Mouse (Mus musculus) embryonic facial prominence, embryonic 12.5 days (tissue): Measurements from ENCODE around the gene Tspear. TPM values are rescaled to one million over a fixed set of nuclear protein-coding genes. Genes with fewer than 3 reads are reported as not detected.

Source experiments
- ATAC-seq: fragments of 200-750 bp; cut with Nextera tagmentation; 2 replicates; pipeline ENCODE4 v1.8.0; 2017; ENCODE audit not compliant: insufficient number of reproducible peaks, insufficient read depth, low FRiP score, low TSS enrichment
- H3K27ac ChIP-seq: fragments of 300-500 bp; sonication (generic); 2 replicates; pipeline ENCODE4 v1.5.1; 2016; ENCODE audit warnings: mild to moderate bottlenecking
- H3K27me3 ChIP-seq: fragments of 300-500 bp; sonication (generic); 2 replicates; pipeline ENCODE4 v1.6.1; 2016; ENCODE audit warnings: mild to moderate bottlenecking, moderate library complexity
- H3K36me3 ChIP-seq: fragments of 300-500 bp; sonication (generic); 2 replicates; pipeline ENCODE4 v1.6.1; 2016; ENCODE audit warnings: mild to moderate bottlenecking
- H3K4me1 ChIP-seq: fragments of 300-500 bp; sonication (generic); 2 replicates; pipeline ENCODE4 v1.6.1; 2016
- H3K4me2 ChIP-seq: fragments of 300-500 bp; sonication (generic); replicated peaks from 2 replicates; pipeline ENCODE4 v1.6.1; 2016; ENCODE audit warnings: mild to moderate bottlenecking, moderate library complexity
- H3K4me3 ChIP-seq: fragments of 300-500 bp; sonication (generic); 2 replicates; pipeline ENCODE4 v1.5.1; 2016; ENCODE audit warnings: mild to moderate bottlenecking
- H3K9ac ChIP-seq: fragments of 300-500 bp; sonication (generic); 2 replicates; pipeline ENCODE4 v1.6.1; 2016; ENCODE audit warnings: mild to moderate bottlenecking, moderate library complexity
- H3K9me3 ChIP-seq: fragments of 300-500 bp; sonication (generic); 2 replicates; pipeline ENCODE4 v1.6.1; 2016; ENCODE audit warnings: mild to moderate bottlenecking, moderate library complexity
- WGBS: fragments of 180-500 bp; shearing (Covaris S2); methylation state at CpG from one replicate; pipeline ENCODE4 v1.1.7; 2016; 5-methylcytosine and 5-hydroxymethylcytosine counted together
- polyA plus RNA-seq: library from polyadenylated mRNA; unstranded; fragments of >200 nt; fragmentation: Nextera tagmentation; extraction: Ambion mirVana; gene quantifications from 2 replicates; pipeline ENCODE4 v1.2.1, GENCODE M21; 2016

Tspear gene
- polyA plus RNA-seq, 1 experiment from 2014 or later = 0.69 TPM

DNA sequence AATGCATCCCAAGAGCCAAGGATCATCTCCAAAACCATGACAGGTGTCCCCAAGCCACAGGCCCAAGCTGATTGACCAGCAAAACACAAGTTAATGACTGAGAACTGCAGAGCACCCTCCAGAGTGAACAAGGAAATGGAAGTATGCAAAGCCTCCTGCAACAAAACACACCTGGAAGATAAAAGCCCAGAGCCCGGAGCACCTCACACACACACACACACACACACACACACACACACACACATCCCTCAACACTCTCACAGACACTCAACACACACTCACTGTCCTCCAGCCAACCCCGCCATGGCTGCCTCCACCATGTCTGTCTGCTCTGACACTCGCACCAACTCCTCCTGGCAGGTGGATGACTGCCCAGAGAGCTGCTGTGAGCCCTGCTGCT, 160.1 kb downstream of the Tspear start, which contains the start of gene Gm36176:
Gm36176 (plus strand) TSS at position 301 of the 400 bp plus-strand sequence.
- Histone ChIP-seq H3K4me1 (no peaks in the 10 kb centered on the region), H3K27me3 (no peaks in the 10 kb centered on the region), H3K36me3 (no peaks in the 10 kb centered on the region), H3K9me3 (peaks cover 15% of the 10 kb centered on the region; the same call in 1 of the 2 replicates), H3K9ac (no peak within 1 kb of the TSS), H3K27ac (no peak within 1 kb of the TSS), H3K4me2 (no peak within 1 kb of the TSS), H3K4me3 (no peak within 1 kb of the TSS)
- ATAC-seq = no peak
- 54% methylated on average over 3 of the region's 3 CpGs for WGBS

GRCm38 (mm10) chr10:77846961-77847360, 160.6 kb downstream of the Tspear start:
- Histone ChIP-seq H3K4me3 (no peak overlapping the region), H3K4me1 (no peaks in the 10 kb centered on the region), H3K9ac (no peak overlapping the region), H3K4me2 (no peak overlapping the region), H3K9me3 (peaks cover 15% of the 10 kb centered on the region; the same call in 1 of the 2 replicates), H3K36me3 (no peaks in the 10 kb centered on the region), H3K27me3 (no peaks in the 10 kb centered on the region), H3K27ac (no peak overlapping the region)
- 18% methylated on average over 2 of the region's 2 CpGs for WGBS
- ATAC-seq = no peak

DNA sequence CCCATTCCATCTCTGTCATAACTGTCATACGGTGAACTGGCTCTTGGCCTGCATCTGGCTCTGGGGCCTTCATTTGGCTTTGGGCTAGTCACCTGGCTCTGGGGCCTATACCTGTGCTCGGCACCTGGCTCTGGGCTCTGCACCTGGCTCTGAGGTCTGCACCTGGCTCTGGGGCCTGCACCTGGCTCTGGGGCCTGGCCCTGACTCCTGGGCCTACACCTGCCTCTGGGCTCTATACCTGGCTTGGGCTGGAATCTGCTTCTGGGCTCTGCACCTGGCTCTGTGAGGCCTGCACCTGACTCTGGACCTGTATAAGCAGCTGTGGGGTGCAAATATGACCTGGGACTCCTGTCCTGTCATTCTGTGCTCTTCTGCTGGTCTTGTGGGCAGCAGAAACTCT, 161.2 kb downstream of the Tspear start:
- Histone ChIP-seq H3K4me3 (no peak overlapping the region), H3K4me1 (no peaks in the 10 kb centered on the region), H3K4me2 (no peak overlapping the region), H3K9me3 (peaks cover 15% of the 10 kb centered on the region; the same call in 1 of the 2 replicates), H3K36me3 (no peaks in the 10 kb centered on the region), H3K27ac (no peak overlapping the region), H3K27me3 (no peaks in the 10 kb centered on the region), H3K9ac (no peak overlapping the region)
- ATAC-seq = no peak
- WGBS = 82% methylated on average over 2 of the region's 2 CpGs

DNA sequence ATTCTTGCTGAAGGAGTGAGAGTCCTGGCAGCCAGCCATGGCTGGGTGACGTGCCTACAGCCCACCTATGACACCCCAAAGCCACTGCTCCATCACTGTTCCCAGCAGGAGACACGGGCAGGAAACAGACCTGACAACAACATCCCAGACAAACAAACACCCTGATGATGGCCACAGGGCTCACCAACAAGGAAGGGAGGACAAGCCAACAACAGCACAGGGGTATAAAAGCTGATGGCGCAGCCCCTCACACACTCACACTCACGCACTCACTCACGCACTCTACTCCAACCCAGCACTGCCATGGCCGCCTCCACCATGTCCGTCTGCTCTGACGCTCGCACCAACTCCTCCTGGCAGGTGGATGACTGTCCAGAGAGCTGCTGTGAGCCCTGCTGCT, 166.2 kb downstream of the Tspear start, which contains the start of gene Gm10318:
Gm10318 (plus strand) TSS at position 301 of the 400 bp plus-strand sequence.
- Histone ChIP-seq H3K9ac (no peak within 1 kb of the TSS), H3K9me3 (no peaks in the 10 kb centered on the region), H3K27me3 (peaks cover 3% of the 10 kb centered on the region; the same call in 1 of the 2 replicates), H3K4me2 (no peak within 1 kb of the TSS), H3K27ac (no peak within 1 kb of the TSS), H3K36me3 (no peaks in the 10 kb centered on the region), H3K4me1 (no peaks in the 10 kb centered on the region), H3K4me3 (no peak within 1 kb of the TSS)
- no peak for ATAC-seq
- 69% methylated on average over 9 of the region's 9 CpGs for WGBS

DNA sequence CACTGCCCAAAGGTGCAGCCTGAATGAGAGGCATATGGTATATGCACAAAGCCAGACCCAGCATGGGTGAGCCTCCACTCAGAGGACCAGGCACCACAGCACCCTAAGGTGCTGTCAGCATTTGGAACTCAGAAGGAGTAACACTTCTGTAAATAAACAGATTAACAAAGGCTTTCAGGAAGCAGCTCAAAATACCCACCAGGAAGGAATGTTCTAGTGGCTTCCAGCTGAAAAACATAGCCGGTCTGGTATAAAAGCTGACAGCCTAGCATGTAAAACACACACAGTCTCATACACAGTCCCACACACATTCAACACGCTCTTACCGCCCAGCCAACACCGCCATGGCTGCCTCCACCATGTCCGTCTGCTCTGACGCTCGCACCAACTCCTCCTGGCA, 175.3 kb downstream of the Tspear start, which contains the start of gene Gm3285:
Gm3285 (plus strand) TSS at position 301 of the 400 bp plus-strand sequence.
- no peak within 1 kb of the TSS for H3K27ac ChIP-seq
- no peak for ATAC-seq
- H3K9me3 ChIP-seq = no peaks in the 10 kb centered on the region
- no peak within 1 kb of the TSS for H3K4me3 ChIP-seq
- WGBS = 50% methylated on average over 7 of the region's 7 CpGs
- no peak within 1 kb of the TSS for H3K9ac ChIP-seq
- H3K4me1 ChIP-seq = no peaks in the 10 kb centered on the region
- H3K36me3 ChIP-seq = no peaks in the 10 kb centered on the region
- H3K4me2 ChIP-seq = no peak within 1 kb of the TSS
- H3K27me3 ChIP-seq = no peaks in the 10 kb centered on the region

- H3K4me3 ChIP-seq = peak overlapping the region; percentile 21; the same call in 1 of the 2 replicates
- peak; percentile 67 for ATAC-seq
- H3K4me2 ChIP-seq = peak overlapping the region; percentile 37
- no peaks in the 10 kb centered on the region for H3K27me3 ChIP-seq
- WGBS = 30% methylated on average over 14 of the region's 14 CpGs
- no peak overlapping the region for H3K9ac ChIP-seq
- H3K9me3 ChIP-seq = no peaks in the 10 kb centered on the region
- 0 out of 2 replicates have a peak overlapping the region, but pooled peaks have one; percentile 3 for H3K27ac ChIP-seq
- no peaks in the 10 kb centered on the region for H3K36me3 ChIP-seq
- no peaks in the 10 kb centered on the region for H3K4me1 ChIP-seq
Measured at GRCm38 (mm10) chr10:77864067-77864761, 177.8 kb downstream of the Tspear start.

- Histone ChIP-seq H3K4me1 (no peaks in the 10 kb centered on the region), H3K27ac (no peak overlapping the region), H3K36me3 (no peaks in the 10 kb centered on the region), H3K27me3 (no peaks in the 10 kb centered on the region), H3K4me3 (peak overlapping the region; percentile 21; the same call in 1 of the 2 replicates), H3K4me2 (peak overlapping the region; percentile 37), H3K9ac (no peak overlapping the region), H3K9me3 (no peaks in the 10 kb centered on the region)
- WGBS = 25% methylated on average over 11 of the region's 11 CpGs
- ATAC-seq = peak; percentile 42; the same call in 1 of the 2 replicates
Measured at GRCm38 (mm10) chr10:77864762-77865143, 178.4 kb downstream of the Tspear start.

DNA sequence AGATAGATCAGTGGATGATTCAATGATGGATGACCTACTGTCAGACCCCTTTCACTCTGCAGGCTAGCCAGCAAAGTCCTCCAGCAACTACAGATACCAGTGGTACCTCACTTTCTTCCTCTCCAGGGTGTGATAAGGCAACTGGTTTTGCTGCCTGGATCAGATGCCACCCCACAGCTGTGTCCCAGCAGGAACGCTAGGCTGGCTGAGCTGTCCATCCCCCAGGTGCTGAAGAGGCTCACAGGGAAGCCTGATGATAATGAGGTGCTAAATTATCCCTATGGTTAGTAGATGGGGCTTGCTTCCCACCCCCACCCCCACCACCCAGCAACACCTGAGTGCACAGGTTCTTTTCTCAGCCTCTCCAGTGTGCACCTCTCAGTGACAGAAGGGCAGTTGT, 181.2 kb downstream of the Tspear start:
- H3K9me3 ChIP-seq = no peaks in the 10 kb centered on the region
- no peaks in the 10 kb centered on the region for H3K4me1 ChIP-seq
- WGBS = 13% methylated on average over 1 of the region's 1 CpGs
- ATAC-seq = no peak
- no peaks in the 10 kb centered on the region for H3K27me3 ChIP-seq
- H3K4me2 ChIP-seq = no peak overlapping the region
- H3K27ac ChIP-seq = no peak overlapping the region
- H3K36me3 ChIP-seq = no peaks in the 10 kb centered on the region
- H3K9ac ChIP-seq = no peak overlapping the region
- H3K4me3 ChIP-seq = no peak overlapping the region

DNA sequence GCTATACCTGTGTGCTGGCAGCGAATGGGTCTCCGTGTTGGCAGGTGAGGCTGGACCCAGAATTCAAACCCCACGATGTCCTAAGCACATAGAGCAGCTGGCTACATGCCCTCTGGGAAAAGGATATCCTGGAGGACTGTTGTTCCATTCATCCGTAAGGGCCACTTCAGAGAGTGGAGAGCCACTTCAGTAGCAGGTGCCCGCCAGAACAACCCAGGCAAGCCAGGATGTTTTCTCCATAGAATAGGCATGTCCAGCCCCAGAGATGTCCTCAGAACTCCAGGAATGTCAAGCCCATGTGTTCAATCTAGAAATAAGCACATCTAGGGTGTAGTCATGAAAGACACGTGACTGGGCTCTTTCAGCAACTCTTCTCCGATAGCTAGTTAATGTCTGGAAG, 183.3 kb downstream of the Tspear start:
- no peak overlapping the region for H3K4me3 ChIP-seq
- 86% methylated on average over 7 of the region's 7 CpGs for whole genome bisulfite sequencing

GRCm38 (mm10) chr10:77878985-77879384, 192.6 kb downstream of the Tspear start:
- Histone ChIP-seq H3K9me3 (no peaks in the 10 kb centered on the region; the same call in 1 of the 2 replicates), H3K27me3 (no peaks in the 10 kb centered on the region), H3K4me3 (no peak overlapping the region), H3K9ac (no peak overlapping the region), H3K36me3 (no peaks in the 10 kb centered on the region), H3K4me2 (no peak overlapping the region), H3K27ac (no peak overlapping the region), H3K4me1 (no peaks in the 10 kb centered on the region)
- 61% methylated on average over 6 of the region's 6 CpGs for WGBS
- ATAC-seq = no peak

More for the DNA sequence above, 183.3 kb downstream of the Tspear start:
- H3K27me3 ChIP-seq = no peaks in the 10 kb centered on the region
- no peak for ATAC-seq
- no peaks in the 10 kb centered on the region for H3K9me3 ChIP-seq
- H3K36me3 ChIP-seq = no peaks in the 10 kb centered on the region
- no peak overlapping the region for H3K4me2 ChIP-seq
- H3K4me1 ChIP-seq = no peaks in the 10 kb centered on the region
- H3K9ac ChIP-seq = no peak overlapping the region
- no peak overlapping the region for H3K27ac ChIP-seq

DNA sequence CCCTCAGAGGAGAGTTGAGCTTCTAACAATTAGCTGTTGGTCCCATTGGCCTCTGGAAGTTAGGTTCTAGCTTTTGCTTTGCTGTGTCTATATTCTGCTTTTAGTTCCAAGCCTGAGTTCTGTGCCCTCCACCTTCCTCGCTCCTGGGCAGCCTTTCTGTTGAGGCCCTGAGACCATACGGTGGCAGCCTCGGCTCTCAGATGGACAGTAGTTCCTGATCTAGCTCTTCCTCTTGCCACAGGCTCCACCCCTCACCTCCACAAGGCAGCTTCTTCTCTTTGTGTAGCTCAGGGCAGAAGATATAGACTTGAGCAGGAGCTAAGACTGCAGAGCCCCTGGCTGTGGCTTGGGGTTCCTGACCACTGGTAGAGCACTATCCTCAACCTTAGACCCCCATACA, 193.9 kb downstream of the Tspear start:
- Histone ChIP-seq H3K9ac (no peak overlapping the region), H3K27ac (no peak overlapping the region), H3K9me3 (no peaks in the 10 kb centered on the region; the same call in 1 of the 2 replicates), H3K4me3 (no peak overlapping the region), H3K27me3 (no peaks in the 10 kb centered on the region), H3K36me3 (no peaks in the 10 kb centered on the region), H3K4me1 (no peaks in the 10 kb centered on the region), H3K4me2 (no peak overlapping the region)
- no peak for ATAC-seq
- 81% methylated on average over 3 of the region's 3 CpGs for WGBS

- H3K36me3 ChIP-seq = no peaks in the 10 kb centered on the region
- no peak overlapping the region for H3K4me3 ChIP-seq
- no peak overlapping the region for H3K4me2 ChIP-seq
- H3K9ac ChIP-seq = no peak overlapping the region
- no peaks in the 10 kb centered on the region for H3K27me3 ChIP-seq
- H3K4me1 ChIP-seq = no peaks in the 10 kb centered on the region
- no peak overlapping the region for H3K27ac ChIP-seq
- WGBS = 91% methylated on average over 5 of the region's 5 CpGs
- H3K9me3 ChIP-seq = no peaks in the 10 kb centered on the region; the same call in 1 of the 2 replicates
- no peak for ATAC-seq
Measured at GRCm38 (mm10) chr10:77882553-77882952, 196.2 kb downstream of the Tspear start.
